Mouse (Mus musculus) embryonic facial prominence, embryonic 10.5 days (tissue): ENCODE data around the gene Sash3. TPM values are rescaled to one million over a fixed set of nuclear protein-coding genes. Genes with fewer than 3 reads are reported as not detected.

Experiments
- DNase-seq: peaks from one replicate; pipeline ENCODE4 v3.0.0-alpha.2; 2017; ENCODE audit warnings: low spot score
- H3K27ac ChIP-seq: fragments of 300-500 bp; sonication (generic); replicated peaks from 2 replicates; pipeline ENCODE4 v1.5.1; 2016; ENCODE audit warnings: mild to moderate bottlenecking
- H3K27me3 ChIP-seq: fragments of 300-500 bp; sonication (generic); replicated peaks from 2 replicates; pipeline ENCODE4 v1.6.1; 2016; ENCODE audit warnings: low read depth, mild to moderate bottlenecking; ENCODE audit not compliant: poor library complexity, severe bottlenecking
- H3K36me3 ChIP-seq: fragments of 300-500 bp; sonication (generic); replicated peaks from 2 replicates; pipeline ENCODE4 v1.6.1; 2016; ENCODE audit warnings: mild to moderate bottlenecking, moderate library complexity
- H3K4me1 ChIP-seq: fragments of 300-500 bp; sonication (generic); 2 replicates; pipeline ENCODE4 v1.6.1; 2016
- H3K4me3 ChIP-seq: fragments of 300-500 bp; sonication (generic); 2 replicates; pipeline ENCODE4 v1.5.1; 2016; ENCODE audit warnings: mild to moderate bottlenecking, moderate library complexity
- H3K9me3 ChIP-seq: fragments of 300-500 bp; sonication (generic); 2 replicates; pipeline ENCODE4 v1.6.1; 2016; ENCODE audit warnings: mild to moderate bottlenecking
- WGBS: fragments of 180-500 bp; shearing (Covaris S2); methylation state at CpG from one replicate; pipeline ENCODE4 v1.1.7; 2016; 5-methylcytosine and 5-hydroxymethylcytosine counted together
- polyA plus RNA-seq: library from polyadenylated mRNA; unstranded; fragments of >200 nt; fragmentation: Nextera tagmentation; extraction: Ambion mirVana; gene quantifications from 2 replicates; pipeline ENCODE4 v1.2.1, GENCODE M21; 2016

The Sash3 gene
- polyA plus RNA-seq = 1.2 TPM in 2 replicates

GRCm38 (mm10) chrX:48146262-48146661 lies at the start of gene Sash3:
Gene Sash3, plus strand, starts transcription at chrX:48146436.
- H3K4me3 ChIP-seq = no peak within 1 kb of the TSS
- H3K9me3 ChIP-seq = no peaks in the 10 kb centered on the region
- WGBS = 84% methylated on average over 4 of the region's 4 CpGs
- DNase-seq = no peak
- no peaks in the 10 kb centered on the region; the same call in 1 of the 2 replicates for H3K27me3 ChIP-seq
- H3K4me1 ChIP-seq = peaks cover 7% of the 10 kb centered on the region; the same call in 1 of the 2 replicates
- no peaks in the 10 kb centered on the region for H3K36me3 ChIP-seq
- H3K27ac ChIP-seq = no peak within 1 kb of the TSS

- H3K9me3 ChIP-seq = no peaks in the 10 kb centered on the region
- DNase-seq = no peak
- peaks cover 5% of the 10 kb centered on the region; the same call in 1 of the 2 replicates for H3K27me3 ChIP-seq
- H3K4me3 ChIP-seq = no peak overlapping the region
- WGBS = 81% methylated on average over 8 of the region's 8 CpGs
- H3K27ac ChIP-seq = no peak overlapping the region
- H3K36me3 ChIP-seq = no peaks in the 10 kb centered on the region
- no peaks in the 10 kb centered on the region for H3K4me1 ChIP-seq
Observed at GRCm38 (mm10) chrX:48096580-48096979, 49.7 kb upstream of the Sash3 start.

GRCm38 (mm10) chrX:48098470-48099129 lies 47.6 kb upstream of the Sash3 start:
- H3K27me3 ChIP-seq = peaks cover 5% of the 10 kb centered on the region; the same call in 1 of the 2 replicates
- H3K4me3 ChIP-seq = no peak overlapping the region
- WGBS = 81% methylated on average over 9 of the region's 9 CpGs
- no peaks in the 10 kb centered on the region for H3K9me3 ChIP-seq
- no peaks in the 10 kb centered on the region for H3K4me1 ChIP-seq
- no peak overlapping the region for H3K27ac ChIP-seq
- DNase-seq = no peak
- H3K36me3 ChIP-seq = no peaks in the 10 kb centered on the region

GRCm38 (mm10) chrX:48099871-48100270 lies 46.4 kb upstream of the Sash3 start:
- no peaks in the 10 kb centered on the region for H3K4me1 ChIP-seq
- H3K27ac ChIP-seq = no peak overlapping the region
- H3K27me3 ChIP-seq = peaks cover 5% of the 10 kb centered on the region; the same call in 1 of the 2 replicates
- 28% methylated on average over 1 of the region's 1 CpGs for WGBS
- H3K36me3 ChIP-seq = no peaks in the 10 kb centered on the region
- H3K4me3 ChIP-seq = no peak overlapping the region
- H3K9me3 ChIP-seq = no peaks in the 10 kb centered on the region
- DNase-seq = no peak

- DNase-seq = no peak
- H3K4me3 ChIP-seq = no peak overlapping the region
- H3K27me3 ChIP-seq = peaks cover 7% of the 10 kb centered on the region; the same call in 1 of the 2 replicates
- 92% methylated on average over 3 of the region's 3 CpGs for WGBS
- no peaks in the 10 kb centered on the region for H3K9me3 ChIP-seq
- peaks cover 4% of the 10 kb centered on the region; the same call in 1 of the 2 replicates for H3K4me1 ChIP-seq
- no peaks in the 10 kb centered on the region for H3K36me3 ChIP-seq
- H3K27ac ChIP-seq = no peak overlapping the region
Observed at GRCm38 (mm10) chrX:48103256-48103655, 43.0 kb upstream of the Sash3 start.

- H3K9me3 ChIP-seq = no peaks in the 10 kb centered on the region
- peaks cover 11% of the 10 kb centered on the region for H3K4me1 ChIP-seq
- 85% methylated on average over 7 of the region's 7 CpGs for WGBS
- no peak overlapping the region for H3K4me3 ChIP-seq
- H3K27ac ChIP-seq = no peak overlapping the region
- H3K27me3 ChIP-seq = peaks cover 3% of the 10 kb centered on the region; the same call in 1 of the 2 replicates
- DNase-seq = no peak
- H3K36me3 ChIP-seq = no peaks in the 10 kb centered on the region
Observed at GRCm38 (mm10) chrX:48104736-48105441, 41.3 kb upstream of the Sash3 start.

- H3K36me3 ChIP-seq = no peaks in the 10 kb centered on the region
- H3K4me3 ChIP-seq = no peak overlapping the region
- 80% methylated on average over 3 of the region's 3 CpGs for WGBS
- DNase-seq = no peak
- H3K4me1 ChIP-seq = peaks cover 11% of the 10 kb centered on the region
- no peak overlapping the region for H3K27ac ChIP-seq
- H3K27me3 ChIP-seq = 0 out of 2 replicates have a peak, but pooled peaks cover 3% of the 10 kb centered on the region
- no peaks in the 10 kb centered on the region for H3K9me3 ChIP-seq
Observed at GRCm38 (mm10) chrX:48106226-48106625, 40.0 kb upstream of the Sash3 start.

GRCm38 (mm10) chrX:48108394-48109315 lies 37.6 kb upstream of the Sash3 start, which contains the start of gene Xpnpep2:
Gene Xpnpep2, plus strand, starts transcription at chrX:48108725.
- H3K36me3 ChIP-seq = no peaks in the 10 kb centered on the region
- DNase-seq = peak; percentile 67
- WGBS = 42% methylated on average over 6 of the region's 6 CpGs
- H3K9me3 ChIP-seq = no peaks in the 10 kb centered on the region
- H3K27me3 ChIP-seq = peaks cover 12% of the 10 kb centered on the region; the same call in 1 of the 2 replicates
- H3K27ac ChIP-seq = peak within 1 kb of the TSS; percentile 74
- no peak within 1 kb of the TSS for H3K4me3 ChIP-seq
- peaks cover 11% of the 10 kb centered on the region for H3K4me1 ChIP-seq

- Histone ChIP-seq H3K9me3 (no peaks in the 10 kb centered on the region), H3K27me3 (peaks cover 12% of the 10 kb centered on the region; the same call in 1 of the 2 replicates), H3K4me3 (no peak overlapping the region), H3K36me3 (no peaks in the 10 kb centered on the region), H3K27ac (peak overlapping the region; percentile 74), H3K4me1 (peaks cover 11% of the 10 kb centered on the region)
- WGBS = 84% methylated on average over 3 of the region's 3 CpGs
- DNase-seq = no peak
Observed at GRCm38 (mm10) chrX:48109316-48109655, 37.0 kb upstream of the Sash3 start.

- no peaks in the 10 kb centered on the region; the same call in 1 of the 2 replicates for H3K4me1 ChIP-seq
- peaks cover 20% of the 10 kb centered on the region; the same call in 1 of the 2 replicates for H3K27me3 ChIP-seq
- no peak overlapping the region for H3K4me3 ChIP-seq
- H3K27ac ChIP-seq = no peak overlapping the region
- no peaks in the 10 kb centered on the region for H3K36me3 ChIP-seq
- no peaks in the 10 kb centered on the region for H3K9me3 ChIP-seq
- no peak for DNase-seq
Observed at GRCm38 (mm10) chrX:48119294-48119693, 26.9 kb upstream of the Sash3 start.

- no peak overlapping the region for H3K27ac ChIP-seq
- H3K36me3 ChIP-seq = no peaks in the 10 kb centered on the region
- no peak overlapping the region for H3K4me3 ChIP-seq
- DNase-seq = peak; percentile 71
- peaks cover 3% of the 10 kb centered on the region; the same call in 1 of the 2 replicates for H3K4me1 ChIP-seq
- 30% methylated on average over 17 of the region's 17 CpGs for WGBS
- H3K9me3 ChIP-seq = no peaks in the 10 kb centered on the region
- peaks cover 6% of the 10 kb centered on the region; the same call in 1 of the 2 replicates for H3K27me3 ChIP-seq
Observed at GRCm38 (mm10) chrX:48124132-48125071, 21.8 kb upstream of the Sash3 start.
